Mouse (Mus musculus): Measurements from ENCODE around the gene Gm21488. TPM values are rescaled to one million over a fixed set of nuclear protein-coding genes. Genes with fewer than 3 reads are reported as not detected.
"Not testable (repeated sequence)": the region's sequence is repeated elsewhere in the genome, so short reads cannot be mapped to it uniquely, and the experiment has no call there.

Gene Gm21488
- total RNA-seq (2015; ENCODE audit: low replicate concordance) (not detected in 2 replicates), total RNA-seq (2017; ENCODE audit: low replicate concordance) (not detected in 2 replicates)

DNA sequence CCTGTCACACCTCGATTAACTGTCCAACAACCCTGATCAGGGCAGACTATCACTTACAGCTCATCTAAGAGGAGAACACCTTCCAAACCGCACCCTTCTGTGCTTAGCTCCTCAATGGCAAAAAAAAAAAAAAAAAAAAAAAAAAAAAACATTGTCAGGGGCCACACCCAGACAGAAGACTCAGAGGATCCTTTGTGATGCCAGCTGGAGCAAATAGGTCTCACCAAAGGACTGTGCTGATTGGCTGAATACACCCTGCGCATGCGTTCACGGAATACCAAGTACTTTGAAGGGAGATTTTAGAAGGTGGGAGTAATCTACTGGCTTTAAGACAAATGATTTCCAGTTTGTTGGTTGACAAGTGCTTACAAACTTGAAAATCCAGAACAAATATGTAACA is at the start of gene Gm21488:
Gene Gm21488, minus strand, starts transcription at position 101 of the 400 bp plus-strand sequence.
- not testable (repeated sequence) for ATAC-seq (replicated peaks; ENCODE audit: low FRiP score, poor library complexity, severe bottlenecking)
